In genomic region chr4:44623435-44623727, GRCm38 (mm10) we compare ENCODE assay signal across 22 mouse cellular contexts.
"Had no signal": no experiment of that assay in that cellular context is flagged by ENCODE, and none has a peak within 500 bp of the region (broad histone marks: within the 10 kb centered on the region; RNA-seq: fewer than 3 reads in every experiment).

No protein-coding gene starts in this region.

- H3K4me2 ChIP-seq: limb, embryonic 13.5 days; liver, embryonic 12.5 days; liver, embryonic 15.5 days; lung, embryonic 15.5 days; midbrain, embryonic 11.5 days; stomach, embryonic 15.5 days had no signal

- H3K4me3 ChIP-seq: layer of hippocampus, adult 2 months; limb, embryonic 10.5 days; limb, embryonic 13.5 days; liver, embryonic 12.5 days; liver, embryonic 15.5 days; lung, embryonic 15.5 days; stomach, embryonic 15.5 days had no signal

- H3K27ac ChIP-seq: layer of hippocampus, adult 2 months; limb, embryonic 10.5 days; limb, embryonic 13.5 days; liver, embryonic 12.5 days; liver, embryonic 15.5 days; lung, embryonic 15.5 days; stomach, embryonic 15.5 days had no signal

- ATAC-seq: intestine, embryonic 16.5 days; liver, embryonic 12.5 days had no signal

- H3K4me1 ChIP-seq: liver, embryonic 12.5 days; liver, embryonic 15.5 days; lung, embryonic 15.5 days; stomach, embryonic 15.5 days had no signal

- H3K9me3 ChIP-seq: limb, embryonic 10.5 days; limb, embryonic 13.5 days; liver, embryonic 12.5 days; liver, embryonic 15.5 days; lung, embryonic 15.5 days; stomach, embryonic 15.5 days had no signal

- H3K9ac ChIP-seq: limb, embryonic 13.5 days; liver, embryonic 12.5 days; liver, embryonic 15.5 days; lung, embryonic 15.5 days; stomach, embryonic 15.5 days had no signal

- DNase-seq: kidney, adult 18-20 months; kidney, adult 9 months; kidney, postnatal 14 days; kidney, postnatal 4 days; layer of hippocampus, adult 9-11 months; liver; lung, adult 18-20 months; lung, postnatal 10 days; lung, postnatal 4 days; midbrain, embryonic 14.5 days; right cerebral cortex, postnatal 14 days; right cerebral cortex, postnatal 4 days; thymus, postnatal 25 days had no signal

- H3K36me3 ChIP-seq: limb, embryonic 10.5 days; limb, embryonic 13.5 days; liver, embryonic 12.5 days; liver, embryonic 15.5 days; lung, embryonic 15.5 days; stomach, embryonic 15.5 days had no signal

- H3K27me3 ChIP-seq: liver, embryonic 12.5 days; liver, embryonic 15.5 days; lung, embryonic 15.5 days; stomach, embryonic 15.5 days had no signal
